15 mouse cellular contexts compared by ENCODE assay signal in the genomic region with DNA sequence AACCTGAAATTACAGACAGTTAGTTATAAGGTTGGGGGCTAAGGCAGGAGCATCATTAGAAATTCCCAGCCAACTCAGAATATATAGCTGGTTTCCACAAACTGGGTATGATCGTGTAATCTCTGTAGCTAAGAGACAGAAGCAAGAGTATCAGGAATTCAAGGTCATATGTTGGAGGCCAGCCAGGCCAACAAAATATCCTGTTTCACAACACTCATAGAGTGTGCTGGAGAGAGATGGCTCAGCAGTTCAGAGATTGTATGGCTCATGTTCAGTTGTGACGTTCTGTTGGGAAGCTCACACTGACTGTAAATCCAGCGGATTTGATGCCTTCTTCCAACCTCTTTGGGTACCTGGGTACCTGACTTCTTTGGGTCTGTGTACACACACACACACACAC. TPM values are rescaled to one million over a fixed set of nuclear protein-coding genes. Genes with fewer than 3 reads are reported as not detected.
DNase-seq lines count a peak whose midpoint lies in the region; ATAC-seq and TF ChIP-seq lines count a peak whose summit lies in the region.
"Had no signal": no experiment of that assay in that cellular context is flagged by ENCODE, and none has a peak within 500 bp of the region (broad histone marks: within the 10 kb centered on the region; RNA-seq: fewer than 3 reads in every experiment).

No protein-coding gene starts in this region.

- ATAC-seq in kidney, embryonic 16.5 days (ENCODE audit: low FRiP score, low TSS enrichment): no peak
- no peak for ATAC-seq in intestine, embryonic 16.5 days
- ATAC-seq: forebrain, embryonic 15.5 days had no signal

- no peaks in the 10 kb centered on the region for H3K9me3 ChIP-seq in kidney, embryonic 16.5 days (ENCODE audit: low read length)
- no peaks in the 10 kb centered on the region for H3K9me3 ChIP-seq in intestine, embryonic 16.5 days (ENCODE audit: control insufficient read depth, low read length)
- H3K9me3 ChIP-seq: forebrain, embryonic 15.5 days; midbrain, embryonic 12.5 days had no signal

- H3K4me2 ChIP-seq in kidney, embryonic 16.5 days (replicated peaks; ENCODE audit: low read depth, low read length): no peak overlapping the region
- no peak overlapping the region for H3K4me2 ChIP-seq in intestine, embryonic 16.5 days (ENCODE audit: low read depth, low read length)
- H3K4me2 ChIP-seq: forebrain, embryonic 15.5 days; midbrain, embryonic 12.5 days had no signal

- H3K36me3 ChIP-seq in kidney, embryonic 16.5 days (ENCODE audit: insufficient read depth, low read length): peaks cover 10% of the 10 kb centered on the region; the same call in 1 of the 2 replicates
- H3K36me3 ChIP-seq in C2C12 (ENCODE audit: control insufficient read depth, insufficient read depth): peaks cover 17% of the 10 kb centered on the region
- H3K36me3 ChIP-seq in intestine, embryonic 16.5 days (ENCODE audit: control insufficient read depth, insufficient read depth, low read length): peaks cover 5% of the 10 kb centered on the region

- no peak overlapping the region for H3K4me3 ChIP-seq in kidney, embryonic 16.5 days (ENCODE audit: low read length)
- H3K4me3 ChIP-seq in C2C12 (ENCODE audit: insufficient read depth, poor library complexity, severe bottlenecking): no peak overlapping the region
- no peak overlapping the region for H3K4me3 ChIP-seq in bone marrow macrophage, adult 2 months (ENCODE audit: insufficient read depth, low read length)
- no peak overlapping the region for H3K4me3 ChIP-seq in intestine, embryonic 16.5 days (ENCODE audit: low read length)
- H3K4me3 ChIP-seq in left cerebral cortex, adult 2 months: no peak overlapping the region
- H3K4me3 ChIP-seq: forebrain, embryonic 15.5 days; midbrain, embryonic 12.5 days had no signal

- DNase-seq in kidney, postnatal 10 days: peak; percentile 36
- DNase-seq in 3T3-L1 (ENCODE audit: low read depth, low spot score): peak; percentile 90
- no peak for DNase-seq in left cerebral cortex, adult 2 months (ENCODE audit: extremely low spot score in 1 of 2, low spot score in 2 of 2)
- no peak for DNase-seq in cerebellum, postnatal 25 days
- DNase-seq: cerebellum, adult 18-20 months; heart, postnatal 10 days; lung, postnatal 14 days; thymus, postnatal 25 days had no signal

- intact Hi-C loops in left cerebral cortex, adult 2 months (cut with DNase I): no loop called here

- no peak overlapping the region for H3ac ChIP-seq in C2C12 (ENCODE audit: control insufficient read depth, insufficient read length, low read depth)

- no peak for TF ChIP-seq POLR2A in bone marrow macrophage, adult 2 months (IDR thresholded peaks at IDR 0.05; ENCODE audit: borderline replicate concordance, low read depth, low read length)

- no peak overlapping the region for H3K27ac ChIP-seq in kidney, embryonic 16.5 days (ENCODE audit: low read length)
- peak overlapping the region; percentile 73 for H3K27ac ChIP-seq in bone marrow macrophage, adult 2 months (ENCODE audit: insufficient read depth, low read depth, low read length)
- no peak overlapping the region for H3K27ac ChIP-seq in intestine, embryonic 16.5 days (ENCODE audit: low read length)
- no peak overlapping the region for H3K27ac ChIP-seq in left cerebral cortex, adult 2 months
- H3K27ac ChIP-seq: forebrain, embryonic 15.5 days; kidney, postnatal 0 days; midbrain, embryonic 12.5 days had no signal

- H3K79me2 ChIP-seq in C2C12 (ENCODE audit: control insufficient read depth, insufficient read depth): peaks cover 22% of the 10 kb centered on the region

- H3K4me1 ChIP-seq in kidney, embryonic 16.5 days (ENCODE audit: insufficient read depth, low read length): peaks cover 15% of the 10 kb centered on the region
- peaks cover 27% of the 10 kb centered on the region for H3K4me1 ChIP-seq in bone marrow macrophage, adult 2 months (ENCODE audit: control insufficient read depth, insufficient read depth, low read length)
- H3K4me1 ChIP-seq in intestine, embryonic 16.5 days (ENCODE audit: control insufficient read depth, insufficient read depth, low read length): peaks cover 17% of the 10 kb centered on the region

- no peak overlapping the region for H3K9ac ChIP-seq in kidney, embryonic 16.5 days (replicated peaks; ENCODE audit: low read length)
- no peak overlapping the region for H3K9ac ChIP-seq in intestine, embryonic 16.5 days (ENCODE audit: low read depth, low read length)
- H3K9ac ChIP-seq: forebrain, embryonic 15.5 days; midbrain, embryonic 12.5 days had no signal

- 54% methylated on average over 3 of the region's 3 CpGs for WGBS in kidney, embryonic 16.5 days
- 64% methylated on average over 3 of the region's 3 CpGs for WGBS in intestine, embryonic 16.5 days

- no peaks in the 10 kb centered on the region for H3K27me3 ChIP-seq in kidney, embryonic 16.5 days (ENCODE audit: insufficient read depth, low read length)
- H3K27me3 ChIP-seq in C2C12 (ENCODE audit: control insufficient read depth, insufficient read depth, insufficient read length): no peaks in the 10 kb centered on the region
- no peaks in the 10 kb centered on the region for H3K27me3 ChIP-seq in intestine, embryonic 16.5 days (replicated peaks; ENCODE audit: control insufficient read depth, insufficient read depth, low read length)
- H3K27me3 ChIP-seq: forebrain, embryonic 15.5 days; midbrain, embryonic 12.5 days had no signal

- TF ChIP-seq CTCF in C2C12 (IDR thresholded peaks at IDR 0.05; ENCODE audit: control insufficient read depth, insufficient read depth, insufficient read length): no peak
- TF ChIP-seq CTCF in bone marrow macrophage, adult 2 months (IDR thresholded peaks at IDR 0.05; ENCODE audit: low read depth, low read length): no peak
- TF ChIP-seq CTCF in left cerebral cortex, adult 2 months (IDR thresholded peaks at IDR 0.05): no peak

- H3K79me3 ChIP-seq in C2C12 (ENCODE audit: low read depth): peaks cover 19% of the 10 kb centered on the region

TF ChIP-seq in C2C12, 6 proteins besides CTCF, POLR2A, EP300 and RAD21:
- peak; percentile 3 for TF ChIP-seq CEBPB (IDR thresholded peaks at IDR 0.05; ENCODE audit: low read depth)
- TF ChIP-seq MYOD1 (IDR thresholded peaks at IDR 0.05; ENCODE audit: control insufficient read depth, insufficient read length, low read depth): no peak
- TF ChIP-seq MAX (IDR thresholded peaks at IDR 0.05): no peak
- no peak for TF ChIP-seq MYOG (IDR thresholded peaks at IDR 0.05; ENCODE audit: control insufficient read depth, extremely low read depth, insufficient read length)
- TF ChIP-seq USF1 (IDR thresholded peaks at IDR 0.05; ENCODE audit: low read depth): no peak
- TF ChIP-seq FOSL1 (IDR thresholded peaks at IDR 0.05; ENCODE audit: insufficient read depth, low read length, poor library complexity, severe bottlenecking): no peak
TF ChIP-seq in C2C12: peak in this region for 1.

RNA-seq across cellular contexts. Expression of gene Rps16, which starts 2.7 kb away (rescaled TPM):
- 840 and 918 TPM in 2 replicates for polyA plus RNA-seq in kidney, embryonic 16.5 days (2015; fragmentation: Nextera tagmentation; extraction: Ambion mirVana)
- polyA plus RNA-seq in C2C12 (2012; fragmentation: generic; extraction: Trizol): 6,019 TPM
- polyA plus RNA-seq in bone marrow macrophage, adult 2 months (2012; ENCODE audit: insufficient read depth, insufficient read length, missing spikeins): 801 and 823 TPM in 2 replicates
- 977 and 1,010 TPM in 2 replicates for polyA plus RNA-seq in intestine, embryonic 16.5 days (2015; fragmentation: Nextera tagmentation; extraction: Ambion mirVana)
- 100 to 1,000 TPM; 440 to 450 TPM for total RNA-seq in left cerebral cortex, adult 2 months (2021)

RNA-seq across cellular contexts. Expression of gene Supt5, which starts 9.2 kb away (rescaled TPM):
- polyA plus RNA-seq in kidney, embryonic 16.5 days (2015; fragmentation: Nextera tagmentation; extraction: Ambion mirVana): 106 and 109 TPM in 2 replicates
- polyA plus RNA-seq in C2C12 (2012; fragmentation: generic; extraction: Trizol): 82.4 TPM
- polyA plus RNA-seq in bone marrow macrophage, adult 2 months (2012; ENCODE audit: insufficient read depth, insufficient read length, missing spikeins): 72.0 and 77.4 TPM in 2 replicates
- 77.1 and 79.2 TPM in 2 replicates for polyA plus RNA-seq in intestine, embryonic 16.5 days (2015; fragmentation: Nextera tagmentation; extraction: Ambion mirVana)
- total RNA-seq in left cerebral cortex, adult 2 months (2021): 100 to 1,000 TPM; 124 to 126 TPM

RNA-seq across cellular contexts. Expression of gene Plekhg2, which starts 24.7 kb away (rescaled TPM):
- 69.1 and 83.3 TPM in 2 replicates for polyA plus RNA-seq in kidney, embryonic 16.5 days (2015; fragmentation: Nextera tagmentation; extraction: Ambion mirVana)
- polyA plus RNA-seq in C2C12 (2012; fragmentation: generic; extraction: Trizol): 29.0 TPM
- 11.4 and 14.6 TPM in 2 replicates for polyA plus RNA-seq in bone marrow macrophage, adult 2 months (2012; ENCODE audit: insufficient read depth, insufficient read length, missing spikeins)
- polyA plus RNA-seq in intestine, embryonic 16.5 days (2015; fragmentation: Nextera tagmentation; extraction: Ambion mirVana): 37.9 and 38.2 TPM in 2 replicates
- 1 to 10 TPM; 7.1 to 7.7 TPM for total RNA-seq in left cerebral cortex, adult 2 months (2021)

RNA-seq across cellular contexts. Expression of gene Zfp36, which starts 32.3 kb away (rescaled TPM):
- polyA plus RNA-seq in kidney, embryonic 16.5 days (2015; fragmentation: Nextera tagmentation; extraction: Ambion mirVana): 16.1 and 18.4 TPM in 2 replicates
- 11.2 TPM for polyA plus RNA-seq in C2C12 (2012; fragmentation: generic; extraction: Trizol)
- 110 and 119 TPM in 2 replicates for polyA plus RNA-seq in bone marrow macrophage, adult 2 months (2012; ENCODE audit: insufficient read depth, insufficient read length, missing spikeins)
- 37.3 and 43.6 TPM in 2 replicates for polyA plus RNA-seq in intestine, embryonic 16.5 days (2015; fragmentation: Nextera tagmentation; extraction: Ambion mirVana)
- total RNA-seq in left cerebral cortex, adult 2 months (2021): 1 to 10 TPM; 2.3 to 2.8 TPM

RNA-seq across cellular contexts. Expression of gene Timm50, which starts 35.9 kb away (rescaled TPM):
- 162 and 169 TPM in 2 replicates for polyA plus RNA-seq in kidney, embryonic 16.5 days (2015; fragmentation: Nextera tagmentation; extraction: Ambion mirVana)
- 130 TPM for polyA plus RNA-seq in C2C12 (2012; fragmentation: generic; extraction: Trizol)
- 28.3 and 31.6 TPM in 2 replicates for polyA plus RNA-seq in bone marrow macrophage, adult 2 months (2012; ENCODE audit: insufficient read depth, insufficient read length, missing spikeins)
- polyA plus RNA-seq in intestine, embryonic 16.5 days (2015; fragmentation: Nextera tagmentation; extraction: Ambion mirVana): 161 and 174 TPM in 2 replicates
- 10 to 100 TPM; 41.7 to 47.0 TPM for total RNA-seq in left cerebral cortex, adult 2 months (2021)

Comparison
In these comparisons a context has a peak if more than half of its experiments do, and no peak if none do; other contexts are left out.
1. DNase-seq: peak in kidney, postnatal 10 days (single experiment) and 3T3-L1 (single experiment); none in left cerebral cortex, adult 2 months (0 of 2) and cerebellum, postnatal 25 days (0 of 2).